Mouse (Mus musculus) olfactory bulb, adult 2 months (tissue): ENCODE measurements around the gene Bag3.

Experiments
- CTCF ChIP-seq: fragments of 200-500 bp; IDR thresholded peaks from 2 replicates; pipeline ENCODE4 v1.5.1; 2012; ENCODE audit warnings: low read depth, mild to moderate bottlenecking, low read length, moderate library complexity; ENCODE audit not compliant: insufficient read depth
- POLR2A ChIP-seq: fragments of 200-500 bp; IDR thresholded peaks from 2 replicates; pipeline ENCODE4 v1.6.1; 2012; ENCODE audit warnings: mild to moderate bottlenecking, low read depth, low read length, moderate library complexity; ENCODE audit not compliant: insufficient read depth

- TF ChIP-seq CTCF: no peak
- no peak for TF ChIP-seq POLR2A
Measured at GRCm38 (mm10) chr7:128488986-128489385, 34.4 kb upstream of the Bag3 start.
